21 mouse cellular contexts compared by ENCODE assay signal in genomic region chr9:7572188-7572587, GRCm38 (mm10). TPM values are rescaled to one million over a fixed set of nuclear protein-coding genes. Genes with fewer than 3 reads are reported as not detected.
DNase-seq lines count a peak whose midpoint lies in the region; ATAC-seq and TF ChIP-seq lines count a peak whose summit lies in the region.
"Had no signal": no experiment of that assay in that cellular context is flagged by ENCODE, and none has a peak within 500 bp of the region (broad histone marks: within the 10 kb centered on the region; RNA-seq: fewer than 3 reads in every experiment).

No protein-coding gene starts in this region.

- no peak overlapping the region for H3K27ac ChIP-seq in midbrain, embryonic 11.5 days (ENCODE audit: low read depth, low read length)
- no peak overlapping the region for H3K27ac ChIP-seq in midbrain, embryonic 16.5 days (ENCODE audit: low read length)
- H3K27ac ChIP-seq in CH12.LX (ENCODE audit: insufficient read depth, low read depth) (no peak overlapping the region), macrophage (peak overlapping the region; percentile 97)
- H3K27ac ChIP-seq: hindbrain, embryonic 15.5 days; midbrain, embryonic 10.5 days had no signal

- no peak for TF ChIP-seq CTCF in CH12.LX (conservative IDR thresholded peaks at IDR 0.05 in 1 of 2, IDR thresholded peaks at IDR 0.05 in 1 of 2; ENCODE audit: low read depth in 2 of 2, low read length in 2 of 2)

- peak; percentile 73 for DNase-seq in midbrain, embryonic 11.5 days (ENCODE audit: low spot score, missing footprints)
- DNase-seq in CH12.LX (ENCODE audit: extremely low read depth) = peak; percentile 21
- DNase-seq in cerebellum, postnatal 4 days (ENCODE audit: low spot score in 2 of 2) = no peak
- DNase-seq in spleen, adult 12 weeks (ENCODE audit: low spot score) = no peak
- DNase-seq in adrenal gland, postnatal 14 days = no peak
- DNase-seq: adrenal gland, postnatal 36 days; gastrocnemius, postnatal 25 days; kidney, postnatal 10 days; layer of hippocampus, adult 9-11 months; lung, adult 2 months; thymus, postnatal 36 days had no signal

- no peaks in the 10 kb centered on the region for H3K36me3 ChIP-seq in midbrain, embryonic 11.5 days (ENCODE audit: control insufficient read depth, insufficient read depth, low read length)
- no peaks in the 10 kb centered on the region for H3K36me3 ChIP-seq in midbrain, embryonic 16.5 days (ENCODE audit: control insufficient read depth, insufficient read depth, low read length)
- H3K36me3 ChIP-seq in CH12.LX (replicated peaks in 1 of 2; ENCODE audit: control insufficient read depth in 1 of 2, insufficient read depth in 1 of 2, low read length in 1 of 2) (no peaks in the 10 kb centered on the region), macrophage (ENCODE audit: inconsistent target) (no peaks in the 10 kb centered on the region)
- H3K36me3 ChIP-seq: hindbrain, embryonic 15.5 days; midbrain, embryonic 10.5 days had no signal

- no peak for TF ChIP-seq POLR2A in CH12.LX (IDR thresholded peaks at IDR 0.05; ENCODE audit: low read depth, low read length)

- H3K4me2 ChIP-seq in midbrain, embryonic 11.5 days = no peak overlapping the region
- no peak overlapping the region for H3K4me2 ChIP-seq in midbrain, embryonic 16.5 days (ENCODE audit: low read length)
- no peak overlapping the region for H3K4me2 ChIP-seq in CH12.LX (ENCODE audit: insufficient read depth, low read depth, poor library complexity, severe bottlenecking)
- H3K4me2 ChIP-seq: hindbrain, embryonic 15.5 days had no signal

- no peaks in the 10 kb centered on the region for H3K4me1 ChIP-seq in midbrain, embryonic 11.5 days (ENCODE audit: control insufficient read depth, insufficient read depth, low read length)
- H3K4me1 ChIP-seq in midbrain, embryonic 16.5 days (ENCODE audit: control insufficient read depth, insufficient read depth, low read length) = no peaks in the 10 kb centered on the region
- H3K4me1 ChIP-seq in CH12.LX (ENCODE audit: control insufficient read depth in 1 of 2, insufficient read depth in 2 of 2) = peaks cover 7 to 21% of the 10 kb centered on the region in 2 experiments
- H3K4me1 ChIP-seq: hindbrain, embryonic 15.5 days; midbrain, embryonic 10.5 days had no signal

- H3K4me3 ChIP-seq in midbrain, embryonic 11.5 days (ENCODE audit: low read depth, low read length) = no peak overlapping the region
- no peak overlapping the region for H3K4me3 ChIP-seq in midbrain, embryonic 16.5 days (ENCODE audit: low read depth, low read length)
- peak overlapping the region in 1 of 3 experiments; percentile 33 for H3K4me3 ChIP-seq in CH12.LX (replicated peaks in 1 of 3; ENCODE audit: low read depth in 2 of 3, low read length in 2 of 3, poor library complexity in 1 of 3)
- peak overlapping the region; percentile 28 for H3K4me3 ChIP-seq in macrophage (ENCODE audit: inconsistent target)
- H3K4me3 ChIP-seq: hindbrain, embryonic 15.5 days; midbrain, embryonic 10.5 days; myocyte had no signal

- no peak overlapping the region for H3K9ac ChIP-seq in midbrain, embryonic 11.5 days (ENCODE audit: low read length)
- H3K9ac ChIP-seq in midbrain, embryonic 16.5 days (ENCODE audit: low read depth, low read length) = no peak overlapping the region
- H3K9ac ChIP-seq in CH12.LX (ENCODE audit: insufficient read depth, low read depth) = no peak overlapping the region
- H3K9ac ChIP-seq: hindbrain, embryonic 15.5 days had no signal

- no peak for TF ChIP-seq RAD21 in CH12.LX (IDR thresholded peaks at IDR 0.05; ENCODE audit: low read depth, low read length)

- in situ Hi-C loops in CH12.LX (cut with MboI; ENCODE audit: low pct_ligation_motif_present, low pct_unique_long_range_greater_than_20kb, low sequenced_read_pairs) = no loop called here

- H3K27me3 ChIP-seq in midbrain, embryonic 11.5 days (ENCODE audit: control insufficient read depth, insufficient read depth, low read length) = no peaks in the 10 kb centered on the region
- H3K27me3 ChIP-seq in midbrain, embryonic 16.5 days (ENCODE audit: control insufficient read depth, insufficient read depth, low read depth, low read length) = no peaks in the 10 kb centered on the region
- H3K27me3 ChIP-seq in CH12.LX (replicated peaks) = no peaks in the 10 kb centered on the region
- H3K27me3 ChIP-seq: hindbrain, embryonic 15.5 days had no signal

- no peaks in the 10 kb centered on the region for H3K9me3 ChIP-seq in midbrain, embryonic 11.5 days (ENCODE audit: control insufficient read depth, low read length)
- no peaks in the 10 kb centered on the region for H3K9me3 ChIP-seq in midbrain, embryonic 16.5 days (replicated peaks; ENCODE audit: control insufficient read depth, low read length, poor library complexity, severe bottlenecking)
- no peaks in the 10 kb centered on the region for H3K9me3 ChIP-seq in CH12.LX (replicated peaks; ENCODE audit: low read length)
- H3K9me3 ChIP-seq: hindbrain, embryonic 15.5 days; midbrain, embryonic 10.5 days had no signal

- TF ChIP-seq EP300 in CH12.LX (IDR thresholded peaks at IDR 0.05; ENCODE audit: low read length) = no peak

- WGBS in midbrain, embryonic 11.5 days = 94% methylated on average over 7 of the region's 7 CpGs
- WGBS in midbrain, embryonic 16.5 days = 90% methylated on average over 7 of the region's 7 CpGs
- 57% methylated on average over 7 of the region's 7 CpGs for WGBS in macrophage (ENCODE audit: missing documents)

- ATAC-seq in midbrain, embryonic 11.5 days (ENCODE audit: low FRiP score) = no peak
- no peak for ATAC-seq in midbrain, embryonic 16.5 days
- ATAC-seq in common myeloid progenitor, adult 5-6 weeks (replicated peaks; ENCODE audit: low read depth, poor library complexity, severe bottlenecking) = peak; percentile 31
- ATAC-seq: forebrain, embryonic 16.5 days had no signal

- H3K79me2 ChIP-seq in CH12.LX (replicated peaks; ENCODE audit: control insufficient read depth, extremely low read depth, insufficient read depth, poor library complexity, severe bottlenecking) = no peaks in the 10 kb centered on the region
- no peaks in the 10 kb centered on the region; the same call in 1 of the 2 replicates for H3K79me2 ChIP-seq in macrophage (ENCODE audit: inconsistent target)

- dilution Hi-C loops in CH12.LX (cut with MboI; ENCODE audit: extremely low pct_ligation_motif_present, extremely low pct_unique_long_range_greater_than_20kb, low sequenced_read_pairs) = no loop called here

TF ChIP-seq in CH12.LX, 34 proteins besides CTCF, POLR2A, EP300 and RAD21 (continues in another document):
- TF ChIP-seq ETS1 (conservative IDR thresholded peaks at IDR 0.05; ENCODE audit: low read depth, low read length) (no peak), NRF1 (IDR thresholded peaks at IDR 0.05; ENCODE audit: low read depth, low read length) (no peak), UBTF (IDR thresholded peaks at IDR 0.05; ENCODE audit: low read depth, low read length) (no peak), IRF4 (IDR thresholded peaks at IDR 0.05; ENCODE audit: low read depth, low read length) (no peak), HCFC1 (IDR thresholded peaks at IDR 0.05; ENCODE audit: low read depth, low read length) (no peak), MYC (IDR thresholded peaks at IDR 0.05; ENCODE audit: low read depth, low read length) (no peak), NELFE (IDR thresholded peaks at IDR 0.05; ENCODE audit: low read depth, low read length) (no peak), KAT2A (IDR thresholded peaks at IDR 0.05; ENCODE audit: insufficient replicate concordance, low read length) (no peak), USF1 (IDR thresholded peaks at IDR 0.05; ENCODE audit: low read depth, low read length) (no peak), CHD1 (IDR thresholded peaks at IDR 0.05; ENCODE audit: low read depth, low read length) (no peak)

RNA-seq across cellular contexts. Expression of gene Mmp27, which starts 1.0 kb away (rescaled TPM):
- not detected in 2 replicates for polyA plus RNA-seq in midbrain, embryonic 11.5 days (2014; fragmentation: Nextera tagmentation; extraction: Ambion mirVana)
- polyA plus RNA-seq in midbrain, embryonic 16.5 days (2015; fragmentation: Nextera tagmentation; extraction: Ambion mirVana) = not detected in 2 replicates
- total RNA-seq in CH12.LX (2012; rRNA removed) (not detected in 2 replicates), CH12.LX (2014; rRNA removed) (not detected in 2 replicates)
- polyA plus RNA-seq in CH12.LX (2012; ENCODE audit: insufficient read length, low read depth) (not detected in 2 replicates), macrophage (2018) (61.4 to 88.0 TPM (median 78.8 TPM) in 3 replicates)
- total RNA-seq in common myeloid progenitor, adult 5-6 weeks (2017) = 0.18 TPM in 1 of 2 replicates, not detected in the other
- total RNA-seq in macrophage (2018; cell fraction: chromatin; rRNA removed) = 100 to 1,000 TPM in 11 of 26 experiments, 10 to 100 TPM in 15; 23.0 to 210 (median 74.0) TPM
- 10 to 100 TPM in 25 of 26 experiments, 1 to 10 TPM in 1; 9.4 to 80.0 (median 38.5) TPM for total RNA-seq in macrophage (2018; cell fraction: cytosol; rRNA removed)
- 100 to 1,000 TPM in 12 of 26 experiments, 10 to 100 TPM in 14; 25.8 to 264 (median 84.3) TPM for total RNA-seq in macrophage (2018; cell fraction: nucleus; rRNA removed)
- 1.8 and 2.1 TPM in 2 replicates for total RNA-seq in adrenal gland, postnatal 14 days (2021)
- total RNA-seq: left cerebral cortex, postnatal 25 days had no signal
- polyA plus RNA-seq: forebrain, embryonic 16.5 days; heart, embryonic 16.5 days; hindbrain, embryonic 15.5 days; midbrain, embryonic 10.5 days; myocyte; stomach, embryonic 14.5 days had no signal

RNA-seq across cellular contexts. Expression of gene Mmp8, which starts 13.9 kb away (rescaled TPM):
- not detected in 2 replicates for polyA plus RNA-seq in midbrain, embryonic 11.5 days (2014; fragmentation: Nextera tagmentation; extraction: Ambion mirVana)
- polyA plus RNA-seq in midbrain, embryonic 16.5 days (2015; fragmentation: Nextera tagmentation; extraction: Ambion mirVana) = 0.14 and 0.38 TPM in 2 replicates
- total RNA-seq in CH12.LX (2012; rRNA removed) (not detected in 2 replicates), CH12.LX (2014; rRNA removed) (not detected in 2 replicates)
- polyA plus RNA-seq in CH12.LX (2012; ENCODE audit: insufficient read length, low read depth) (not detected in 2 replicates), macrophage (2018) (18.4 to 37.2 TPM (median 33.4 TPM) in 3 replicates)
- total RNA-seq in common myeloid progenitor, adult 5-6 weeks (2017) = 2.6 and 3.6 TPM in 2 replicates
- 1 to 10 TPM in 10 of 26 experiments, under 1 TPM in 10, not detected in 6; 0.34 to 4.0 (median 0.96) TPM for total RNA-seq in macrophage (2018; cell fraction: chromatin; rRNA removed)
- total RNA-seq in macrophage (2018; cell fraction: cytosol; rRNA removed) = 10 to 100 TPM in 14 of 26 experiments, 1 to 10 TPM in 12; 5.2 to 25.0 (median 12.6) TPM
- total RNA-seq in macrophage (2018; cell fraction: nucleus; rRNA removed) = 10 to 100 TPM in 9 of 26 experiments, 1 to 10 TPM in 17; 1.5 to 21.5 (median 6.9) TPM
- 0.34 and 0.59 TPM in 2 replicates for total RNA-seq in adrenal gland, postnatal 14 days (2021)
- total RNA-seq: gastrocnemius, postnatal 25 days; left cerebral cortex, postnatal 25 days had no signal
- polyA plus RNA-seq: forebrain, embryonic 16.5 days; midbrain, embryonic 10.5 days; myocyte had no signal

RNA-seq across cellular contexts. Expression of gene Mmp20, which starts 55.8 kb away (rescaled TPM):
- not detected in 2 replicates for polyA plus RNA-seq in midbrain, embryonic 11.5 days (2014; fragmentation: Nextera tagmentation; extraction: Ambion mirVana)
- not detected in 2 replicates for polyA plus RNA-seq in midbrain, embryonic 16.5 days (2015; fragmentation: Nextera tagmentation; extraction: Ambion mirVana)
- 0.04 TPM in 1 of 2 replicates, not detected in the other for total RNA-seq in CH12.LX (2012; rRNA removed)
- 0.07 and 0.11 TPM in 2 replicates for total RNA-seq in CH12.LX (2014; rRNA removed)
- polyA plus RNA-seq in CH12.LX (2012; ENCODE audit: insufficient read length, low read depth) = not detected in 2 replicates
- total RNA-seq in common myeloid progenitor, adult 5-6 weeks (2017) = not detected in 2 replicates
- total RNA-seq in macrophage (2018; cell fraction: chromatin; rRNA removed) = not detected
- not detected for total RNA-seq in macrophage (2018; cell fraction: cytosol; rRNA removed)
- total RNA-seq in macrophage (2018; cell fraction: nucleus; rRNA removed) = not detected
- polyA plus RNA-seq in macrophage (2018) = not detected in 3 replicates
- not detected in 2 replicates for total RNA-seq in adrenal gland, postnatal 14 days (2021)
- total RNA-seq: adrenal gland, postnatal 36 days; gastrocnemius, postnatal 25 days; left cerebral cortex, postnatal 25 days had no signal
- polyA plus RNA-seq: forebrain, embryonic 16.5 days; heart, embryonic 16.5 days; hindbrain, embryonic 15.5 days; lung, adult 2 months; midbrain, embryonic 10.5 days; myocyte had no signal

Comparison
In these comparisons a context has a peak if more than half of its experiments do, and no peak if none do; other contexts are left out.
1. DNase-seq: peak in midbrain, embryonic 11.5 days (single experiment) and CH12.LX (single experiment); none in cerebellum, postnatal 4 days (0 of 2), spleen, adult 12 weeks (single experiment) and adrenal gland, postnatal 14 days (single experiment).
2. RNA of gene Mmp27, which starts 1.0 kb away (polyA plus RNA-seq): 61.4 to 88.0 TPM in macrophage; not detected in midbrain, embryonic 11.5 days, not detected in midbrain, embryonic 16.5 days and not detected in CH12.LX; every median in the first group is over 10 times any median in the second.
3. RNA of gene Mmp8, which starts 13.9 kb away (polyA plus RNA-seq): 18.4 to 37.2 TPM in macrophage; 0.14 to 0.38 TPM in midbrain, embryonic 16.5 days, not detected in midbrain, embryonic 11.5 days and not detected in CH12.LX; every median in the first group is over 10 times any median in the second.